Mouse (Mus musculus): ENCODE results near the gene Lrrn4. TPM values are rescaled to one million over a fixed set of nuclear protein-coding genes. Genes with fewer than 3 reads are reported as not detected.

Lrrn4 gene
- total RNA-seq, 1 experiment, result 11.8 TPM

- no peaks in the 10 kb centered on the region for H3K36me3 ChIP-seq (ENCODE audit: control insufficient read depth, insufficient read depth, low read length, poor library complexity, severe bottlenecking)
- in situ Hi-C loops (cut with MboI; ENCODE audit: low sequenced_read_pairs in 2 of 2, unreplicated experiment in 2 of 2), result loop anchor here (25.0 kb wide), 2 partner anchors 411 to 611 kb away; no protein-coding TSS in a partner anchor
- no peaks in the 10 kb centered on the region for H3K9me3 ChIP-seq (ENCODE audit: control insufficient read depth, insufficient read depth, low read depth, low read length)
- no peaks in the 10 kb centered on the region for H3K4me1 ChIP-seq (ENCODE audit: control insufficient read depth in 2 of 2, insufficient read depth in 2 of 2, low read length in 2 of 2, poor library complexity in 1 of 2)
- no peak for TF ChIP-seq HCFC1 (IDR thresholded peaks at IDR 0.05; ENCODE audit: borderline replicate concordance, insufficient read depth, low read length)
- TF ChIP-seq ZNF384 (IDR thresholded peaks at IDR 0.05; ENCODE audit: low read depth, low read length), result peak; percentile 89
- TF ChIP-seq ZC3H11A (IDR thresholded peaks at IDR 0.05; ENCODE audit: borderline replicate concordance, low read depth, low read length), result no peak
- TF ChIP-seq CHD2 (IDR thresholded peaks at IDR 0.05; ENCODE audit: low read depth, low read length), result no peak
- no peak for TF ChIP-seq MAFK (IDR thresholded peaks at IDR 0.05; ENCODE audit: insufficient read depth, low read depth, low read length)
- H3K27ac ChIP-seq (ENCODE audit: insufficient read depth, low read depth, low read length, poor library complexity, severe bottlenecking), result no peak overlapping the region
- H3K4me3 ChIP-seq (ENCODE audit: insufficient read depth in 1 of 2, low read depth in 1 of 2, low read length in 2 of 2, poor library complexity in 1 of 2, severe bottlenecking in 1 of 2), result no peak overlapping the region
- DNase-seq (ENCODE audit: low read depth, low spot score), result no peak
- no peak overlapping the region for H3K9ac ChIP-seq (ENCODE audit: insufficient read depth, low read depth, low read length, poor library complexity, severe bottlenecking)
Observed at GRCm38 (mm10) chr2:132923290-132924085, 42.8 kb upstream of the Lrrn4 start.

- Histone ChIP-seq H3K4me3 (ENCODE audit: insufficient read depth in 1 of 2, low read depth in 1 of 2, low read length in 2 of 2, poor library complexity in 1 of 2, severe bottlenecking in 1 of 2) (no peak overlapping the region), H3K27ac (ENCODE audit: insufficient read depth, low read depth, low read length, poor library complexity, severe bottlenecking) (no peak overlapping the region), H3K36me3 (ENCODE audit: control insufficient read depth, insufficient read depth, low read length, poor library complexity, severe bottlenecking) (no peaks in the 10 kb centered on the region), H3K9ac (ENCODE audit: insufficient read depth, low read depth, low read length, poor library complexity, severe bottlenecking) (no peak overlapping the region), H3K9me3 (ENCODE audit: control insufficient read depth, insufficient read depth, low read depth, low read length) (no peaks in the 10 kb centered on the region), H3K4me1 (ENCODE audit: control insufficient read depth in 2 of 2, insufficient read depth in 2 of 2, low read length in 2 of 2, poor library complexity in 1 of 2) (no peaks in the 10 kb centered on the region)
- in situ Hi-C loops (cut with MboI; ENCODE audit: low sequenced_read_pairs in 2 of 2, unreplicated experiment in 2 of 2), result loop anchor here (25.0 kb wide), 2 partner anchors 410 to 610 kb away; no protein-coding TSS in a partner anchor
- DNase-seq (ENCODE audit: low read depth, low spot score), result no peak
- TF ChIP-seq ZNF384 (IDR thresholded peaks at IDR 0.05; ENCODE audit: low read depth, low read length) (no peak), ZC3H11A (IDR thresholded peaks at IDR 0.05; ENCODE audit: borderline replicate concordance, low read depth, low read length) (no peak), MAFK (IDR thresholded peaks at IDR 0.05; ENCODE audit: insufficient read depth, low read depth, low read length) (no peak), HCFC1 (IDR thresholded peaks at IDR 0.05; ENCODE audit: borderline replicate concordance, insufficient read depth, low read length) (no peak), CHD2 (IDR thresholded peaks at IDR 0.05; ENCODE audit: low read depth, low read length) (no peak)
Observed at GRCm38 (mm10) chr2:132922076-132922873, 41.6 kb upstream of the Lrrn4 start.

- Histone ChIP-seq H3K4me1 (ENCODE audit: control insufficient read depth in 2 of 2, insufficient read depth in 2 of 2, low read length in 2 of 2, poor library complexity in 1 of 2) (no peaks in the 10 kb centered on the region), H3K9ac (ENCODE audit: insufficient read depth, low read depth, low read length, poor library complexity, severe bottlenecking) (no peak overlapping the region), H3K4me3 (ENCODE audit: insufficient read depth in 1 of 2, low read depth in 1 of 2, low read length in 2 of 2, poor library complexity in 1 of 2, severe bottlenecking in 1 of 2) (no peak overlapping the region), H3K9me3 (ENCODE audit: control insufficient read depth, insufficient read depth, low read depth, low read length) (no peaks in the 10 kb centered on the region), H3K36me3 (ENCODE audit: control insufficient read depth, insufficient read depth, low read length, poor library complexity, severe bottlenecking) (no peaks in the 10 kb centered on the region), H3K27ac (ENCODE audit: insufficient read depth, low read depth, low read length, poor library complexity, severe bottlenecking) (no peak overlapping the region)
- in situ Hi-C loops (cut with MboI; ENCODE audit: low sequenced_read_pairs in 2 of 2, unreplicated experiment in 2 of 2), result loop anchor here (25.0 kb wide), 2 partner anchors 402 to 602 kb away; no protein-coding TSS in a partner anchor
- TF ChIP-seq ZNF384 (IDR thresholded peaks at IDR 0.05; ENCODE audit: low read depth, low read length), result no peak
- no peak for TF ChIP-seq ZC3H11A (IDR thresholded peaks at IDR 0.05; ENCODE audit: borderline replicate concordance, low read depth, low read length)
- TF ChIP-seq HCFC1 (IDR thresholded peaks at IDR 0.05; ENCODE audit: borderline replicate concordance, insufficient read depth, low read length), result no peak
- no peak for TF ChIP-seq CHD2 (IDR thresholded peaks at IDR 0.05; ENCODE audit: low read depth, low read length)
- TF ChIP-seq MAFK (IDR thresholded peaks at IDR 0.05; ENCODE audit: insufficient read depth, low read depth, low read length), result no peak
- no peak for DNase-seq (ENCODE audit: low read depth, low spot score)
Observed at GRCm38 (mm10) chr2:132914785-132915184, 34.1 kb upstream of the Lrrn4 start.

GRCm38 (mm10) chr2:132906763-132907162, 26.1 kb upstream of the Lrrn4 start:
- DNase-seq (ENCODE audit: low read depth, low spot score), result peak; percentile 38
- H3K36me3 ChIP-seq (ENCODE audit: control insufficient read depth, insufficient read depth, low read length, poor library complexity, severe bottlenecking), result no peaks in the 10 kb centered on the region
- no peaks in the 10 kb centered on the region for H3K9me3 ChIP-seq (ENCODE audit: control insufficient read depth, insufficient read depth, low read depth, low read length)
- H3K9ac ChIP-seq (ENCODE audit: insufficient read depth, low read depth, low read length, poor library complexity, severe bottlenecking), result no peak overlapping the region
- TF ChIP-seq HCFC1 (IDR thresholded peaks at IDR 0.05; ENCODE audit: borderline replicate concordance, insufficient read depth, low read length), result no peak
- peak; percentile 62 for TF ChIP-seq ZC3H11A (IDR thresholded peaks at IDR 0.05; ENCODE audit: borderline replicate concordance, low read depth, low read length)
- in situ Hi-C loops (cut with MboI; ENCODE audit: low sequenced_read_pairs in 2 of 2, unreplicated experiment in 2 of 2), result loop anchor here (10.0 to 25.0 kb wide), 3 partner anchors 392 to 594 kb away; no protein-coding TSS in a partner anchor
- H3K4me3 ChIP-seq (ENCODE audit: insufficient read depth in 1 of 2, low read depth in 1 of 2, low read length in 2 of 2, poor library complexity in 1 of 2, severe bottlenecking in 1 of 2), result no peak overlapping the region
- H3K27ac ChIP-seq (ENCODE audit: insufficient read depth, low read depth, low read length, poor library complexity, severe bottlenecking), result no peak overlapping the region
- no peaks in the 10 kb centered on the region for H3K4me1 ChIP-seq (ENCODE audit: control insufficient read depth in 2 of 2, insufficient read depth in 2 of 2, low read length in 2 of 2, poor library complexity in 1 of 2)
